Mouse (Mus musculus): ENCODE data around the gene B4galt7. TPM values are rescaled to one million over a fixed set of nuclear protein-coding genes. Genes with fewer than 3 reads are reported as not detected.

B4galt7 gene
- polyA plus RNA-seq, 1 experiment, result 25.2 TPM

DNA sequence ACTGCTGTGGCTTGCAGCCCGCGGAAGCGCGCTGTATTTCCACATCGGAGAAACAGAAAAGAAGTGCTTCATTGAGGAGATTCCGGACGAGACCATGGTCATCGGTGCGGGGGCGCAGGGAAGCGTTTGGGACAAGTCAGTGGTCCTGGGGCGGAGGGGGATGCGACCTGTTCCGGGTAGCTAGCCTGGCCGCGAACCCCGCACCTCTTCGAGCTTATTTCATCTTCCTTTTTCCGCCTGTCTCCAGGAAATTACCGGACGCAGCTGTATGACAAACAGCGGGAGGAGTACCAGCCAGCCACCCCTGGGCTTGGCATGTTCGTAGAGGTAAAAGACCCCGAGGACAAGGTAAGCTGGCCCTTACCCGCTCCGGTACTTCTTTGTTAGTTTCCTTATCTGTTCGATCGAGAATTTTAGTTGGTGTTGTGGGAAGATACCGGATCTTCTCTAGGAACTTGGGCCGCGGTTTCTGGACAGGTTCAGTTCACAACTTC is 6.4 kb upstream of the B4galt7 start:
- TF ChIP-seq CTCF (IDR thresholded peaks at IDR 0.05; ENCODE audit: low read depth, low read length) (no peak), POLR2A (IDR thresholded peaks at IDR 0.05; ENCODE audit: borderline replicate concordance, low read depth, low read length) (no peak)
- peaks cover 3% of the 10 kb centered on the region for H3K4me1 ChIP-seq (ENCODE audit: control insufficient read depth, insufficient read depth, low read length)
- peak overlapping the region; percentile 79 for H3K4me3 ChIP-seq (ENCODE audit: insufficient read depth, low read length)
- H3K27ac ChIP-seq (ENCODE audit: insufficient read depth, low read depth, low read length), result peak overlapping the region; percentile 5; the same call in 1 of the 2 replicates

DNA sequence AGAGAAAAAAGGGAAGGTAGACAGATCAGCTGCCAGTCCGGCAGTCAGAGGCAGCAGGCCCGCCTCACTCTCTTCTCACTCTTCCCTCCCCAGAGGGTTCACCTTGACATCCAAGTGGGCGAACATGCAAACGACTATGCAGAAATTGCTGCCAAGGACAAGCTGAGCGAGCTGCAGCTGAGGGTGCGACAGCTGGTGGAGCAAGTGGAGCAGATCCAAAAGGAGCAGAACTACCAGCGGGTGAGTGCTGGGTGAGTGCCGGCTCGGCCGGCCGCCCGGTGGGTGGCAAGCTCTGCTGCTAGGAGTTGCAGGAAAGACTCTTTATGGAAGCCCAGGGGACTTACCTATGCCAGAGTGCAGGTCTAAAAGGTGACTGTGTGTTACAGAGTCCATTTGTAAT is 4.3 kb upstream of the B4galt7 start:
- H3K4me1 ChIP-seq (ENCODE audit: control insufficient read depth, insufficient read depth, low read length), result peaks cover 5% of the 10 kb centered on the region
- H3K27ac ChIP-seq (ENCODE audit: insufficient read depth, low read depth, low read length), result no peak overlapping the region
- TF ChIP-seq CTCF (IDR thresholded peaks at IDR 0.05; ENCODE audit: low read depth, low read length), result no peak
- no peak for TF ChIP-seq POLR2A (IDR thresholded peaks at IDR 0.05; ENCODE audit: borderline replicate concordance, low read depth, low read length)

GRCm38 (mm10) chr13:55596802-55597201 is 2.9 kb upstream of the B4galt7 start:
- no peak overlapping the region for H3K4me3 ChIP-seq (ENCODE audit: insufficient read depth, low read length)
- TF ChIP-seq POLR2A (IDR thresholded peaks at IDR 0.05; ENCODE audit: borderline replicate concordance, low read depth, low read length), result no peak
- TF ChIP-seq CTCF (IDR thresholded peaks at IDR 0.05; ENCODE audit: low read depth, low read length), result no peak
- no peak overlapping the region for H3K27ac ChIP-seq (ENCODE audit: insufficient read depth, low read depth, low read length)

More for the DNA sequence above, 4.3 kb upstream of the B4galt7 start:
- H3K4me3 ChIP-seq (ENCODE audit: insufficient read depth, low read length), result no peak overlapping the region

GRCm38 (mm10) chr13:55600657-55601056 is 961 bp downstream of the B4galt7 start:
- Histone ChIP-seq H3K4me3 (ENCODE audit: insufficient read depth, low read length) (peak overlapping the region; percentile 80), H3K27ac (ENCODE audit: insufficient read depth, low read depth, low read length) (peak overlapping the region; percentile 72), H3K4me1 (ENCODE audit: control insufficient read depth, insufficient read depth, low read length) (0 out of 2 replicates have a peak, but pooled peaks cover 3% of the 10 kb centered on the region)
- TF ChIP-seq POLR2A (IDR thresholded peaks at IDR 0.05; ENCODE audit: borderline replicate concordance, low read depth, low read length) (no peak), CTCF (IDR thresholded peaks at IDR 0.05; ENCODE audit: low read depth, low read length) (no peak)

More at GRCm38 (mm10) chr13:55596802-55597201, 2.9 kb upstream of the B4galt7 start:
- H3K4me1 ChIP-seq (ENCODE audit: control insufficient read depth, insufficient read depth, low read length), result peaks cover 5% of the 10 kb centered on the region

- TF ChIP-seq POLR2A (IDR thresholded peaks at IDR 0.05; ENCODE audit: borderline replicate concordance, low read depth, low read length), result no peak
- TF ChIP-seq CTCF (IDR thresholded peaks at IDR 0.05; ENCODE audit: low read depth, low read length), result peak; percentile 84
- Histone ChIP-seq H3K4me3 (ENCODE audit: insufficient read depth, low read length) (no peak overlapping the region), H3K27ac (ENCODE audit: insufficient read depth, low read depth, low read length) (no peak overlapping the region), H3K4me1 (ENCODE audit: control insufficient read depth, insufficient read depth, low read length) (0 out of 2 replicates have a peak, but pooled peaks cover 3% of the 10 kb centered on the region)
Measured at GRCm38 (mm10) chr13:55601611-55602010, 1.9 kb downstream of the B4galt7 start.

DNA sequence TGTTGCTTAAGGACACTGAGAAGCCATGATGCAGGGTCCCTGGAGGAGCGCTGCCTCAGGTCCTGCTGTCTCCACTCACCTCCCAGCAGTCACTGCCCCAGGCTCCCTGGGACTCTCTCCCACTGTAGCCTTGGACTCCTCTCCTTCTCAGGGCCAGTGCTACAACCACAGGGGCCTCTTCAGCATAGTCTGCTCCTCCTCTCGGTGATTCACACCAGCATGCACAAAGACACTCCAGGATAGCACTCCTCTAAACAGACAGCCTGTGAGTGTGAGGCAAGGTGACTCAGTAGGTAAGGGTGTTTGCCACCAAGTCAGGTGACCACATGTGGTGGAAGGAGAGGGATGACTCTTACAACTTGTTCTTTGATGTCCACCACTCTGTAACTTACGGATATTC is 4.9 kb downstream of the B4galt7 start:
- Histone ChIP-seq H3K4me1 (ENCODE audit: control insufficient read depth, insufficient read depth, low read length) (no peaks in the 10 kb centered on the region), H3K4me3 (ENCODE audit: insufficient read depth, low read length) (no peak overlapping the region), H3K27ac (ENCODE audit: insufficient read depth, low read depth, low read length) (no peak overlapping the region)
- TF ChIP-seq CTCF (IDR thresholded peaks at IDR 0.05; ENCODE audit: low read depth, low read length) (no peak), POLR2A (IDR thresholded peaks at IDR 0.05; ENCODE audit: borderline replicate concordance, low read depth, low read length) (no peak)

GRCm38 (mm10) chr13:55606899-55607623 is 7.4 kb downstream of the B4galt7 start:
- Histone ChIP-seq H3K4me3 (ENCODE audit: insufficient read depth, low read length) (no peak overlapping the region), H3K27ac (ENCODE audit: insufficient read depth, low read depth, low read length) (no peak overlapping the region), H3K4me1 (ENCODE audit: control insufficient read depth, insufficient read depth, low read length) (no peaks in the 10 kb centered on the region)
- no peak for TF ChIP-seq POLR2A (IDR thresholded peaks at IDR 0.05; ENCODE audit: borderline replicate concordance, low read depth, low read length)
- no peak for TF ChIP-seq CTCF (IDR thresholded peaks at IDR 0.05; ENCODE audit: low read depth, low read length)

- no peak for TF ChIP-seq CTCF (IDR thresholded peaks at IDR 0.05; ENCODE audit: low read depth, low read length)
- TF ChIP-seq POLR2A (IDR thresholded peaks at IDR 0.05; ENCODE audit: borderline replicate concordance, low read depth, low read length), result no peak
- no peaks in the 10 kb centered on the region for H3K4me1 ChIP-seq (ENCODE audit: control insufficient read depth, insufficient read depth, low read length)
- H3K27ac ChIP-seq (ENCODE audit: insufficient read depth, low read depth, low read length), result no peak overlapping the region
- no peak overlapping the region for H3K4me3 ChIP-seq (ENCODE audit: insufficient read depth, low read length)
Measured at GRCm38 (mm10) chr13:55607624-55608006, 7.9 kb downstream of the B4galt7 start.

DNA sequence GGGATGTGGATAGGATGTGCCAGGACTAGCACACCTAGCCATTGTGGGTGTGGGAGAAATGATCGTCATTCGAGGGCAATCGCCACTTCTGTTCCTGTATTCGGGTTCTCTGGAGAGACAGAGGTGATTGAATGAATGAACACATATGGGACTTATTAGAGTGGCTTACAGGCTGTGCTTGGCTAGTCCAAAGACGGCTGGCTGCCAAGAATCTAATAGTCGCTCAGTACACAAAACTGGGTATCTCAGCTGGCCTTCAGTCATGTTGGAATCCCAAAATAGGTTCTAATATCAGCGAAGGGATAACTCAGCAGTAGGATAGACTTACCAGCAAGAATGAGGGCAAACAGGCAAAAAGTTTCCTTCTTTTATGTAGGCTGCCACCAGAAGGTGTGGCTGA is 12.3 kb downstream of the B4galt7 start:
- TF ChIP-seq CTCF (IDR thresholded peaks at IDR 0.05; ENCODE audit: low read depth, low read length) (no peak), POLR2A (IDR thresholded peaks at IDR 0.05; ENCODE audit: borderline replicate concordance, low read depth, low read length) (no peak)
- H3K27ac ChIP-seq (ENCODE audit: insufficient read depth, low read depth, low read length), result no peak overlapping the region
- H3K4me1 ChIP-seq (ENCODE audit: control insufficient read depth, insufficient read depth, low read length), result no peaks in the 10 kb centered on the region
- H3K4me3 ChIP-seq (ENCODE audit: insufficient read depth, low read length), result no peak overlapping the region

DNA sequence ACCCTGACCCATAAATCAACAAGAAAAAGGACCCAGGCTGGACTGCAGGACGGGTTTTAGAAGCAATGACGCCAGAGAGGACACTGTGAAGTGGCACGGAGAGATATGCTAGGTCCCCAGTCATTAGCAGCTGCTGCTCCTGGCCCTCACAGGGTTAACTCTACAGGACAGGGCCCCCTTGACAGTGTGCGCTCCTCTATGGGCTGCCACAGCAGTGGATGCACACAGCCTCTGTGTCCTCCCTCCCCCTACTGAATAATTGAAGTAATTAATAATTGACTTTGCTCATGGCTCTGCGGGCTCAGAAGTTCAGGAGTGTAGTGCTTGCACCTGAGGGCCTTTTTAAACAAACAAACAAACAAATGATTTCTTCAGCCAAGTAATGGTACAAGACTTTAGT is 13.8 kb downstream of the B4galt7 start:
- Histone ChIP-seq H3K27ac (ENCODE audit: insufficient read depth, low read depth, low read length) (no peak overlapping the region), H3K4me1 (ENCODE audit: control insufficient read depth, insufficient read depth, low read length) (no peaks in the 10 kb centered on the region; the same call in 1 of the 2 replicates), H3K4me3 (ENCODE audit: insufficient read depth, low read length) (no peak overlapping the region)
- TF ChIP-seq CTCF (IDR thresholded peaks at IDR 0.05; ENCODE audit: low read depth, low read length), result no peak
- no peak for TF ChIP-seq POLR2A (IDR thresholded peaks at IDR 0.05; ENCODE audit: borderline replicate concordance, low read depth, low read length)

Data from bone marrow macrophage, adult 2 months (primary cell).